Mouse (Mus musculus) liver, embryonic 14.5 days (tissue): ENCODE measurements at regions not wholly inside any gene's neighbourhood (a gene's known extent, or its start where the extent isn't known, plus 50 kb on each side); places are given as distances from the start of the nearest gene placed in this dataset.

Source experiments
- ATAC-seq: fragments of 200-750 bp; cut with Nextera tagmentation; 2 replicates; pipeline ENCODE4 v1.8.0; 2017; ENCODE audit warnings: moderate number of reproducible peaks, mild to moderate bottlenecking, moderate library complexity; ENCODE audit not compliant: insufficient read depth
- DNase-seq, 3 experiments: peaks; one replicate each; pipeline ENCODE4 v3.0.0-alpha.2; 2012 to 2013; ENCODE audit warnings: low read depth in 3 of 3, low spot score in 3 of 3
- H3K27ac ChIP-seq: fragments of 300-500 bp; sonication (generic); 2 replicates; pipeline ENCODE4 v1.5.1; 2014; ENCODE audit warnings: moderate library complexity, mild to moderate bottlenecking, control low read depth, inconsistent platforms
- H3K27me3 ChIP-seq: fragments of 300-500 bp; sonication (generic); 2 replicates; pipeline ENCODE4 v1.6.1; 2014; ENCODE audit warnings: mild to moderate bottlenecking, low read length, moderate library complexity; ENCODE audit not compliant: control insufficient read depth, insufficient read depth
- H3K36me3 ChIP-seq: fragments of 300-500 bp; sonication (generic); replicated peaks from 2 replicates; pipeline ENCODE4 v1.6.1; 2014; ENCODE audit warnings: low read depth; ENCODE audit not compliant: control insufficient read depth, insufficient read depth
- H3K4me1 ChIP-seq, 2 experiments: fragments of 200-500 bp in 1 of 2; fragments of 300-500 bp in 1 of 2; sonication (generic) in 1 of 2; replicated peaks; 2 replicates each; pipeline ENCODE4 v1.6.1; 2012 to 2014; ENCODE audit warnings: antibody characterized with exemption in 1 of 2, inconsistent platforms in 1 of 2, low read length in 1 of 2; ENCODE audit not compliant: control insufficient read depth in 2 of 2, insufficient read depth in 2 of 2
- H3K4me2 ChIP-seq: fragments of 300-500 bp; sonication (generic); 2 replicates; pipeline ENCODE4 v1.6.1; 2014; ENCODE audit warnings: low read depth, mild to moderate bottlenecking, control low read depth, moderate library complexity
- H3K4me3 ChIP-seq, 2 experiments: fragments of 200-500 bp in 1 of 2; fragments of 300-500 bp in 1 of 2; sonication (generic) in 1 of 2; 2 replicates each; pipeline ENCODE4 v1.5.1; 2012 to 2014; ENCODE audit warnings: low read depth in 2 of 2, low read length in 2 of 2, mild to moderate bottlenecking in 2 of 2, control low read depth in 1 of 2, inconsistent platforms in 1 of 2, moderate library complexity in 1 of 2; ENCODE audit not compliant: insufficient read depth in 1 of 2
- H3K9ac ChIP-seq: fragments of 300-500 bp; sonication (generic); replicated peaks from 2 replicates; pipeline ENCODE4 v1.6.1; 2014; ENCODE audit warnings: mild to moderate bottlenecking, control low read depth, moderate library complexity
- H3K9me3 ChIP-seq: fragments of 300-500 bp; sonication (generic); 2 replicates; pipeline ENCODE4 v1.6.1; 2016; ENCODE audit warnings: low read length, mixed read lengths; ENCODE audit not compliant: control insufficient read depth
- CTCF ChIP-seq: IDR thresholded peaks from 2 replicates; pipeline ENCODE4 v1.5.1; 2016; ENCODE audit warnings: antibody characterized with exemption, low read depth, control low read depth
- EP300 ChIP-seq: IDR thresholded peaks from 2 replicates; pipeline ENCODE4 v1.6.1; 2016; ENCODE audit warnings: antibody characterized with exemption, low read depth
- WGBS: fragments of 180-500 bp; shearing (Covaris S2); extraction: QIAGEN DNeasy Blood & Tissue Kit; methylation state at CpG from one replicate; pipeline ENCODE4 v1.1.7; 2014; ENCODE audit not compliant: insufficient replicate concordance; 5-methylcytosine and 5-hydroxymethylcytosine counted together

DNA sequence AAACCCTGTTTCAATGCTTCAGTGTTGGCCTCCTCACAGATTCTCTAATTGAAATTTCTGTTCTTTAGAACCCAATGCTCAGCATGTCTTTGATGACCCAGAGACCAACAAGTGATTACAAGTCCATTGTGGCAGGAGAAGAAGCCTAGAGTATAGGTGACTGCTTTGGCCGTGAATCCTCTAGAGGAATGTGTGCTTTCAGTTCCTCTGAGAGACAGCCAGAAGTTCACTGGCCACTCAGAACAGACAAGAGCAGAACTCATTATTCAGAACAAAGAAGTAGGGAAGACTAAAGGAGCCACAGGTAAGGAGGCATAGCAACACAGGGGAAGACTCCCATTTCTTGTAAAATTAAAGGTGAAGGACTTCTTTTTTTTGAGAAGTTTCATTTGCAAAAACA is 52.5 kb upstream of the Slc4a4 start:
- WGBS, result 51% methylated on average over 1 of the region's 1 CpGs

DNA sequence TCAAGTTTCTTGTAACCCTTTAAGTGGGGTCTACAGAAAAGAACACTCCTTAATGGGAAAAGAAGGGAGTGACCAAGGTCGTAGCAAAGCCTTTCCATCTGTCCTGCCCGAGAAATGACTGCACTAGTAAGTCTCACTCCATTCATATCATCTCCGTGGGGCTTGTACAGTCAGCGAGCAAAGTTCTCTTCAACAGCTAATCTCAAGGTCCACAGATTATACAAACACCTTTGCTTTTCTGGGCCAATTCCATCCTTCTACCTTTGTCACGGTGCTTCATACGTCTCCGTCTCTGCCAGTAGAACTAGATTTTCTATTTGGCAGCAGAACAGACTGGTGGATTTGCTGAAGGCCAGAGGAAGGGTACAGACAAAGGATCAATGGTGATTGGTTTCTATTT is 51.6 kb upstream of the Slc4a4 start:
- H3K4me3 ChIP-seq, result no peak overlapping the region
- H3K9me3 ChIP-seq, result no peaks in the 10 kb centered on the region
- H3K4me1 ChIP-seq, result 0 out of 4 replicates have a peak, but pooled peaks cover 0 to 2% of the 10 kb centered on the region in 2 experiments
- no peak for DNase-seq
- H3K36me3 ChIP-seq, result no peaks in the 10 kb centered on the region
- TF ChIP-seq CTCF, result no peak
- TF ChIP-seq EP300, result no peak
- H3K4me2 ChIP-seq, result no peak overlapping the region
- H3K27me3 ChIP-seq, result no peaks in the 10 kb centered on the region
- H3K9ac ChIP-seq, result no peak overlapping the region
- no peak overlapping the region for H3K27ac ChIP-seq
- 65% methylated on average over 7 of the region's 7 CpGs for WGBS
- ATAC-seq, result no peak

More for the DNA sequence above, 52.5 kb upstream of the Slc4a4 start:
- Histone ChIP-seq H3K36me3 (no peaks in the 10 kb centered on the region), H3K4me3 (no peak overlapping the region), H3K4me1 (0 out of 4 replicates have a peak, but pooled peaks cover 0 to 2% of the 10 kb centered on the region in 2 experiments), H3K9ac (no peak overlapping the region), H3K27ac (no peak overlapping the region), H3K4me2 (no peak overlapping the region), H3K9me3 (no peaks in the 10 kb centered on the region), H3K27me3 (no peaks in the 10 kb centered on the region)
- no peak for DNase-seq
- no peak for ATAC-seq
- no peak for TF ChIP-seq EP300
- TF ChIP-seq CTCF, result no peak

GRCm38 (mm10) chr5:88835958-88836357 is 50.7 kb upstream of the Slc4a4 start:
- H3K27ac ChIP-seq, result no peak overlapping the region
- no peak for DNase-seq
- 76% methylated on average over 6 of the region's 6 CpGs for WGBS
- H3K9ac ChIP-seq, result no peak overlapping the region
- no peaks in the 10 kb centered on the region for H3K27me3 ChIP-seq
- no peak overlapping the region for H3K4me2 ChIP-seq
- no peaks in the 10 kb centered on the region for H3K9me3 ChIP-seq
- 0 out of 4 replicates have a peak, but pooled peaks cover 0 to 2% of the 10 kb centered on the region in 2 experiments for H3K4me1 ChIP-seq
- 0 out of 2 replicates have a peak, but pooled peaks have one; percentile 33 for ATAC-seq
- H3K4me3 ChIP-seq, result no peak overlapping the region
- no peaks in the 10 kb centered on the region for H3K36me3 ChIP-seq
- no peak for TF ChIP-seq EP300
- TF ChIP-seq CTCF, result no peak
